Mouse (Mus musculus) kidney, adult 9 months (tissue): ENCODE measurements around the gene Rasal2.
A peak's percentile ranks its signal among the peaks of the same experiment; 100 is the strongest.

ENCODE experiments used
- DNase-seq: peaks from one replicate; pipeline ENCODE4 v3.0.0; 2022

Gene Rasal2

GRCm38 (mm10) chr1:157123836-157124235 is 288.6 kb downstream of the Rasal2 start:
- no peak for DNase-seq

GRCm38 (mm10) chr1:157119168-157119567 is 293.2 kb downstream of the Rasal2 start:
- DNase-seq: no peak

GRCm38 (mm10) chr1:157117440-157117839 is 295.0 kb downstream of the Rasal2 start:
- no peak for DNase-seq

GRCm38 (mm10) chr1:157114492-157114891 is 297.9 kb downstream of the Rasal2 start:
- DNase-seq: no peak

- no peak for DNase-seq
These were observed 302.0 kb downstream of the Rasal2 start for GRCm38 (mm10) chr1:157110287-157110835.

GRCm38 (mm10) chr1:157108580-157108979 is 303.8 kb downstream of the Rasal2 start, which contains the start of gene Tex35:
Gene Tex35, minus strand, starts transcription at chr1:157108680.
- DNase-seq: no peak

GRCm38 (mm10) chr1:157101122-157101865 is 311.1 kb downstream of the Rasal2 start:
- DNase-seq: peak; percentile 28

- DNase-seq: no peak
These were observed 316.9 kb downstream of the Rasal2 start for GRCm38 (mm10) chr1:157095534-157095933.

GRCm38 (mm10) chr1:157092622-157093021 is 319.8 kb downstream of the Rasal2 start:
- DNase-seq: no peak

- no peak for DNase-seq
These were observed 320.3 kb downstream of the Rasal2 start for GRCm38 (mm10) chr1:157092140-157092539.

- DNase-seq: no peak
These were observed 321.6 kb downstream of the Rasal2 start for GRCm38 (mm10) chr1:157090835-157091234.

- DNase-seq: peak; percentile 68
These were observed 326.0 kb downstream of the Rasal2 start for GRCm38 (mm10) chr1:157086097-157086994.
